8 mouse cellular contexts compared by ENCODE assay signal in the genomic region with DNA sequence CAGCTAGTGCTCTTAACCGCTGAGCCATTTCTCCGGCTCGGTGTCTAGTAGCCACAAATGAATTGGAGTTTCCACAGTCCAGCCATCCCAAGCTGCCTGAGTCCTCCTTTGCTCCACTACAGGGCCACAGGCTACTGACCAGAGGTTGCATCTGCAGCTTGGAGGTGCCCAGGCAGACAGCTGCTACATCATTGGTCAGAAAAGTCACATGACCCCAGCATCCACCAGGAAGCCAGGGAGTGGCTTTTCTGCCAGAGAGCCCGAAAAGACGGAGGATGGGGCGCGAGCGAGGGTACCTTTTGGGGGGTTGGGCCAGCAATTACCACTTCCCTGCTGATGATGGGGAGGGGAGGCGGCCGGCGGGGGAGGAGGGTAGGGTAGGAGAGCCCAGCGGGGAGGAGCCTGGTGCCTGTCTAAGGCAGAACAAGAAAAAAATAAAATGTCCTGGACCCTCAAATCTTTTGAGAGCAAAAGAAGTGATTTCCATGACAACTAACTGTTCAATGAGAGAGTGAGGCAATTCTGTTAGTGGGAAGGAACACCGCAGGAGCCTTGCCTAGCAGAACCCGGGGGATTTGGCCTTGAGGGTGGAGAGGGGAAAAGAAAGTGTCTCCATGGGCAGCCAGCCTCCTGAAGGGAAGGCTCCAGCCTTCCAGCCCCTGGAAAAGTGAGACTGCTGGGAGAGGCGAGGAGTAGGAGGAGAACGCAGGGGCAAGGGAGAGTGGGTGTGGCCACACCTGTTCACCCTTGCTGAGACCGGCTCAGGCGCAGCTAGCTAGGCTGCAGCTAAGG. TPM values are rescaled to one million over a fixed set of nuclear protein-coding genes. Genes with fewer than 3 reads are reported as not detected.
DNase-seq lines count a peak whose midpoint lies in the region; ATAC-seq lines count a peak whose summit lies in the region.

No protein-coding gene starts in this region.

- H3K27ac ChIP-seq in lung, embryonic 15.5 days: no peak overlapping the region
- H3K27ac ChIP-seq in neural tube, embryonic 15.5 days (replicated peaks): peak overlapping the region; percentile 54; the same call in 1 of the 2 replicates

- H3K9me3 ChIP-seq in lung, embryonic 15.5 days: no peaks in the 10 kb centered on the region
- no peaks in the 10 kb centered on the region for H3K9me3 ChIP-seq in neural tube, embryonic 15.5 days (replicated peaks)

- H3K9ac ChIP-seq in lung, embryonic 15.5 days: no peak overlapping the region
- H3K9ac ChIP-seq in neural tube, embryonic 15.5 days (replicated peaks): peak overlapping the region; percentile 38

- no peak for DNase-seq in lung, postnatal 4 days
- DNase-seq in cerebellum, adult 8-10 months: peak; percentile 7
- DNase-seq in forelimb bud, embryonic 11.5 days (ENCODE audit: low read depth, low spot score): peak; percentile 52
- DNase-seq in kidney, postnatal 14 days: peak; percentile 26
- no peak for DNase-seq in spleen, postnatal 4 days (ENCODE audit: low spot score in 2 of 2)
- DNase-seq in urinary bladder, postnatal 10 days (ENCODE audit: low spot score): no peak

- peak overlapping the region; percentile 48 for H3K4me2 ChIP-seq in lung, embryonic 15.5 days
- H3K4me2 ChIP-seq in neural tube, embryonic 15.5 days: peak overlapping the region; percentile 68

- peaks cover 7% of the 10 kb centered on the region; the same call in 1 of the 2 replicates for H3K4me1 ChIP-seq in lung, embryonic 15.5 days
- peaks cover 16% of the 10 kb centered on the region for H3K4me1 ChIP-seq in neural tube, embryonic 15.5 days

- 5% methylated on average over 18 of the region's 18 CpGs for WGBS in lung, embryonic 15.5 days
- 4% methylated on average over 18 of the region's 18 CpGs for WGBS in neural tube, embryonic 15.5 days

- no peaks in the 10 kb centered on the region for H3K36me3 ChIP-seq in lung, embryonic 15.5 days
- H3K36me3 ChIP-seq in neural tube, embryonic 15.5 days: no peaks in the 10 kb centered on the region

- no peaks in the 10 kb centered on the region for H3K27me3 ChIP-seq in lung, embryonic 15.5 days
- H3K27me3 ChIP-seq in neural tube, embryonic 15.5 days (replicated peaks): no peaks in the 10 kb centered on the region

- ATAC-seq in lung, embryonic 15.5 days (ENCODE audit: borderline replicate concordance, extremely low read depth, low FRiP score, low TSS enrichment): no peak; the same call in 1 of the 2 replicates
- peak; percentile 71 for ATAC-seq in neural tube, embryonic 15.5 days (ENCODE audit: low FRiP score)

- H3K4me3 ChIP-seq in lung, embryonic 15.5 days: peak overlapping the region; percentile 21
- peak overlapping the region; percentile 44 for H3K4me3 ChIP-seq in neural tube, embryonic 15.5 days (replicated peaks)

RNA-seq across cellular contexts. Expression of gene Tmem132b, which starts 57.5 kb away (rescaled TPM):
- polyA plus RNA-seq in lung, embryonic 15.5 days (2015; fragmentation: Nextera tagmentation; extraction: Ambion mirVana): 0.03 and 0.11 TPM in 2 replicates
- polyA plus RNA-seq in neural tube, embryonic 15.5 days (2015; fragmentation: Nextera tagmentation; extraction: Ambion mirVana): 4.9 and 5.6 TPM in 2 replicates

Comparison
In these comparisons a context has a peak if more than half of its experiments do, and no peak if none do; other contexts are left out.
1. DNase-seq: peak in cerebellum, adult 8-10 months (single experiment), forelimb bud, embryonic 11.5 days (single experiment) and kidney, postnatal 14 days (single experiment); none in lung, postnatal 4 days (0 of 2), spleen, postnatal 4 days (0 of 2) and urinary bladder, postnatal 10 days (single experiment).